Mouse (Mus musculus): ENCODE measurements at regions not wholly inside any gene's neighbourhood (a gene's known extent, or its start where the extent isn't known, plus 50 kb on each side); places are given as distances from the start of the nearest gene placed in this dataset.

GRCm38 (mm10) chr1:61050346-61050745 is 72.6 kb downstream of the Icos start:
- TF ChIP-seq CTCF (IDR thresholded peaks at IDR 0.05; ENCODE audit: low read depth) = no peak
- no peak for TF ChIP-seq EP300 (IDR thresholded peaks at IDR 0.05; ENCODE audit: low read depth)
